In the genomic region with DNA sequence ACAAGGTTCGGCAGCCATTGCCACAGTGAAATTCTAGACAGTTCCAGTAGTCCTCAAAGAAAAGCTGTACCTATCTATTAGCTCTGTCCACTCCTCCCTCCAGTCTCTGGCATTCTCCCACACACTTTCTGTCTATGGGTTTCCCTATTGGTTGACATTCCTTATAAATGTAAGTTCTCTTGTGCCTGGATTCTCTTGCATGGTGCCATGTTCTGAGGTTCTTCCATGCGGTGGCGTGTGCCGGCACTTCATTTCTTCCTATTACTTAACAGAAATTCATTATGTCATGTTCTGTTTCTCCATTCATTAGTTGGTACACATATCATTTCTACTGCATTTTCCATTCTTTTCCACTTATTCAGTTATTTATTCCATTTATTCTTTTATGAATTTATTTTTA, we compare ENCODE assay signal across 40 mouse cellular contexts. TPM values are rescaled to one million over a fixed set of nuclear protein-coding genes. Genes with fewer than 3 reads are reported as not detected.
"Had no signal": no experiment of that assay in that cellular context is flagged by ENCODE, and none has a peak within 500 bp of the region (broad histone marks: within the 10 kb centered on the region; RNA-seq: fewer than 3 reads in every experiment).

No protein-coding gene starts in this region.

- H3K4me1 ChIP-seq: heart, embryonic 13.5 days; heart, embryonic 15.5 days; hindbrain, embryonic 13.5 days; hindbrain, embryonic 15.5 days; intestine, embryonic 15.5 days had no signal

- H3K9ac ChIP-seq: heart, embryonic 13.5 days; heart, embryonic 15.5 days; hindbrain, embryonic 13.5 days; hindbrain, embryonic 15.5 days; intestine, embryonic 15.5 days; limb, embryonic 12.5 days; liver, embryonic 14.5 days had no signal

- DNase-seq: gastrocnemius, adult 2 months; gastrocnemius, postnatal 10 days; gastrocnemius, postnatal 25 days; heart, adult 11 months; heart, adult 2 months; heart, postnatal 14 days; heart, postnatal 36 days; kidney, adult 11 months; kidney, adult 2 months; kidney, postnatal 14 days; kidney, postnatal 36 days; layer of hippocampus, adult 9-11 months; layer of hippocampus, postnatal 36 days; left cerebral cortex, postnatal 4 days; liver had no signal

- H3K27ac ChIP-seq: gastrocnemius, adult 2 months; heart, adult 2 months; heart, embryonic 13.5 days; heart, embryonic 15.5 days; hindbrain, embryonic 13.5 days; hindbrain, embryonic 15.5 days; hindbrain, postnatal 0 days; intestine, embryonic 15.5 days; limb, embryonic 12.5 days; liver, embryonic 14.5 days had no signal

- ATAC-seq: hindbrain, postnatal 0 days; intestine, embryonic 15.5 days had no signal

- H3K4me3 ChIP-seq: gastrocnemius, adult 2 months; heart, adult 2 months; heart, embryonic 13.5 days; heart, embryonic 15.5 days; hindbrain, embryonic 13.5 days; hindbrain, embryonic 15.5 days; intestine, embryonic 15.5 days; limb, embryonic 12.5 days had no signal

- H3K9me3 ChIP-seq: heart, embryonic 13.5 days; heart, embryonic 15.5 days; hindbrain, embryonic 13.5 days; hindbrain, embryonic 15.5 days; intestine, embryonic 15.5 days; limb, embryonic 12.5 days had no signal

- H3K36me3 ChIP-seq: heart, embryonic 13.5 days; heart, embryonic 15.5 days; hindbrain, embryonic 13.5 days; hindbrain, embryonic 15.5 days; intestine, embryonic 15.5 days; limb, embryonic 12.5 days had no signal

- H3K27me3 ChIP-seq: heart, embryonic 15.5 days; hindbrain, embryonic 13.5 days; hindbrain, embryonic 15.5 days; intestine, embryonic 15.5 days; limb, embryonic 12.5 days had no signal

- H3K4me2 ChIP-seq: heart, embryonic 13.5 days; heart, embryonic 15.5 days; hindbrain, embryonic 13.5 days; hindbrain, embryonic 15.5 days; intestine, embryonic 15.5 days; limb, embryonic 12.5 days; liver, embryonic 11.5 days had no signal

RNA-seq across cellular contexts. Expression of gene Olfr156, which starts 5.1 kb away (rescaled TPM):
- total RNA-seq: gastrocnemius, adult 2 months; gastrocnemius, postnatal 10 days; gastrocnemius, postnatal 25 days; gastrocnemius, postnatal 4 days; heart, adult 2 months; heart, postnatal 14 days; heart, postnatal 36 days; hematopoietic stem cell, adult 5-6 weeks; hindbrain, postnatal 0 days; layer of hippocampus, adult 18-20 months; layer of hippocampus, adult 8-10 months; layer of hippocampus, postnatal 14 days; layer of hippocampus, postnatal 36 days; left cerebral cortex, adult 18-20 months; left cerebral cortex, adult 8-10 months; left cerebral cortex, postnatal 10 days; left cerebral cortex, postnatal 25 days; left cerebral cortex, postnatal 4 days had no signal
- polyA plus RNA-seq: frontal cortex, adult 2 months; heart, adult 2 months; heart, embryonic 13.5 days; heart, embryonic 15.5 days; heart, postnatal 0 days; hindbrain, embryonic 11.5 days; hindbrain, embryonic 13.5 days; hindbrain, embryonic 15.5 days; hindbrain, postnatal 0 days; intestine, embryonic 15.5 days; kidney, adult 2 months; kidney, embryonic 14.5 days; kidney, embryonic 16.5 days; large intestine, adult 2 months; limb, embryonic 12.5 days; liver, embryonic 11.5 days; liver, embryonic 14.5 days had no signal

RNA-seq across cellular contexts. Expression of gene Olfr157, which starts 11.2 kb away (rescaled TPM):
- total RNA-seq: gastrocnemius, adult 2 months; gastrocnemius, postnatal 10 days; gastrocnemius, postnatal 25 days; gastrocnemius, postnatal 4 days; heart, adult 2 months; heart, postnatal 14 days; heart, postnatal 36 days; hematopoietic stem cell, adult 5-6 weeks; hindbrain, postnatal 0 days; layer of hippocampus, adult 18-20 months; layer of hippocampus, adult 8-10 months; layer of hippocampus, postnatal 14 days; layer of hippocampus, postnatal 36 days; left cerebral cortex, adult 18-20 months; left cerebral cortex, adult 8-10 months; left cerebral cortex, postnatal 10 days; left cerebral cortex, postnatal 25 days; left cerebral cortex, postnatal 4 days had no signal
- polyA plus RNA-seq: frontal cortex, adult 2 months; heart, adult 2 months; heart, embryonic 13.5 days; heart, embryonic 15.5 days; heart, postnatal 0 days; hindbrain, embryonic 13.5 days; hindbrain, embryonic 15.5 days; hindbrain, postnatal 0 days; intestine, embryonic 15.5 days; kidney, adult 2 months; kidney, embryonic 14.5 days; kidney, embryonic 16.5 days; limb, embryonic 12.5 days; liver, embryonic 11.5 days; liver, embryonic 14.5 days had no signal

RNA-seq across cellular contexts. Expression of gene Olfr155, which starts 22.6 kb away (rescaled TPM):
- total RNA-seq: gastrocnemius, adult 2 months; gastrocnemius, postnatal 10 days; gastrocnemius, postnatal 25 days; gastrocnemius, postnatal 4 days; heart, adult 2 months; heart, postnatal 14 days; heart, postnatal 36 days; hematopoietic stem cell, adult 5-6 weeks; hindbrain, postnatal 0 days; layer of hippocampus, adult 18-20 months; layer of hippocampus, adult 8-10 months; layer of hippocampus, postnatal 14 days; layer of hippocampus, postnatal 36 days; left cerebral cortex, adult 18-20 months; left cerebral cortex, adult 8-10 months; left cerebral cortex, postnatal 10 days; left cerebral cortex, postnatal 25 days; left cerebral cortex, postnatal 4 days had no signal
- polyA plus RNA-seq: frontal cortex, adult 2 months; heart, adult 2 months; heart, embryonic 13.5 days; heart, embryonic 15.5 days; heart, postnatal 0 days; hindbrain, embryonic 11.5 days; hindbrain, embryonic 13.5 days; hindbrain, embryonic 15.5 days; hindbrain, postnatal 0 days; intestine, embryonic 15.5 days; kidney, adult 2 months; kidney, embryonic 14.5 days; kidney, embryonic 16.5 days; large intestine, adult 2 months; limb, embryonic 12.5 days; limb, embryonic 14.5 days; liver, embryonic 11.5 days; liver, embryonic 14.5 days had no signal

RNA-seq across cellular contexts. Expression of gene Olfr159, which starts 58.0 kb away (rescaled TPM):
- total RNA-seq: gastrocnemius, adult 2 months; gastrocnemius, postnatal 10 days; gastrocnemius, postnatal 25 days; gastrocnemius, postnatal 4 days; heart, adult 2 months; heart, postnatal 14 days; heart, postnatal 36 days; hematopoietic stem cell, adult 5-6 weeks; hindbrain, postnatal 0 days; layer of hippocampus, adult 18-20 months; layer of hippocampus, adult 8-10 months; layer of hippocampus, postnatal 14 days; layer of hippocampus, postnatal 36 days; left cerebral cortex, adult 18-20 months; left cerebral cortex, postnatal 10 days; left cerebral cortex, postnatal 25 days; left cerebral cortex, postnatal 4 days had no signal
- polyA plus RNA-seq: frontal cortex, adult 2 months; heart, adult 2 months; heart, embryonic 13.5 days; heart, embryonic 15.5 days; heart, postnatal 0 days; hindbrain, embryonic 11.5 days; hindbrain, embryonic 13.5 days; hindbrain, embryonic 15.5 days; hindbrain, postnatal 0 days; intestine, embryonic 15.5 days; kidney, adult 2 months; kidney, embryonic 14.5 days; kidney, embryonic 16.5 days; large intestine, adult 2 months; limb, embryonic 12.5 days; limb, embryonic 14.5 days; liver, embryonic 11.5 days; liver, embryonic 14.5 days had no signal
